Comparison of ENCODE assay signal across 8 mouse cellular contexts in the genomic region with DNA sequence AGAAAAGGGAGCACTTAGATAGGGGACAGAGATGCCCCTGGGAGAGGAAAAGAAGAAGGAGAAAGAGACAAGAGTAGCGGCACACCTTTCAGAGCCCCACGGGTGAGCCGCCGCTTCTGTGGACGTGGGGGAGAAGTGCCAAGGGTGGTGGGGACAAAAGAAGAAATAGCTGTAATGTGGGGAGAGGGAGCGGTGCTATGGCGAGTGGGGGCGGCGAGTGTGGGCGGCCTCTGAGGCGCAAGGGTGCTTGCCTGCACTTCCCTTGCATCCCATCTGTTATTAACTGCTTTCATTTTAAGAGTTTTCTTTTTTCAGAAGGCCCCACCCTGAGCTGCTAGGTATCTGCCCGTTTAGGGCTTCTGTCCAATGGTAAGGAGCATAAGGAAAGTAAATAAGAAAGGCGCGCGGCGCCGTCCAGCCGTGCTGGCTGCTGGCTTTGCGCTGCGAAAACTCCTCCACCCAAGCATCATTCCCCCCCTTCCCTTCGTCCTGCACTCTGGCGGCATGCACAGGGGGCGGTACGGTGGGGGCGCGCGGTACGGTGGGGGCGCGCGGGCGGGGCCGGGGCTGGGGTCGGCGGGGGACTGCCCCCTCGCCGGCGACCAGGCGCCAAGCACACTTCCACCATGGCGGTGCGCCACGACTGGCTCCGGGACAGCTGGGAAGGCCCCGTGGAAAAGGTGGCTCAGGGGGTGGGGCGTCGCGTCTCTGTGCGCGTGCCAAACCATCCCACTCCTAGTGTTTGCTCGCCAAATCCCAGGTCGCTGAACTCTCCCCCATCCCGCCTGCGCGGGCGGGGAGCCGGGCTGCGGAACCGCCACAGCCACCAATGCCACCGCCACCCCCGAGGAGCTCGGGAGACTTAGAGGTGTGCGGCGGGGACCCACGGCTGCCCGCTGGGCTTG. TPM values are rescaled to one million over a fixed set of nuclear protein-coding genes. Genes with fewer than 3 reads are reported as not detected.
DNase-seq lines count a peak whose midpoint lies in the region; ATAC-seq lines count a peak whose summit lies in the region.

No protein-coding gene starts in this region.

- no peak overlapping the region for H3K4me2 ChIP-seq in lung, embryonic 16.5 days (ENCODE audit: low read depth, low read length)
- H3K4me2 ChIP-seq in midbrain, embryonic 16.5 days (ENCODE audit: low read length), result peak overlapping the region; percentile 26; the same call in 1 of the 2 replicates

- no peak overlapping the region for H3K27ac ChIP-seq in lung, embryonic 16.5 days (ENCODE audit: low read length)
- H3K27ac ChIP-seq in midbrain, embryonic 16.5 days (ENCODE audit: low read length), result no peak overlapping the region

- peak; percentile 42 for DNase-seq in adrenal gland, postnatal 10 days
- no peak for DNase-seq in adrenal gland, adult 8-10 months
- no peak for DNase-seq in lung, postnatal 25 days (ENCODE audit: low spot score)
- DNase-seq in embryo, embryonic 9.5 days (ENCODE audit: extremely low spot score), result peak; percentile 59
- peak; percentile 8 for DNase-seq in hindlimb bud, embryonic 11.5 days (ENCODE audit: extremely low spot score, low read depth, low spot score)

- H3K9me3 ChIP-seq in lung, embryonic 16.5 days (ENCODE audit: control insufficient read depth, low read length), result peaks cover 8% of the 10 kb centered on the region
- peaks cover 8% of the 10 kb centered on the region for H3K9me3 ChIP-seq in midbrain, embryonic 16.5 days (replicated peaks; ENCODE audit: control insufficient read depth, low read length, poor library complexity, severe bottlenecking)

- no peaks in the 10 kb centered on the region for H3K4me1 ChIP-seq in lung, embryonic 16.5 days (replicated peaks; ENCODE audit: control insufficient read depth, insufficient read depth, low read length)
- no peaks in the 10 kb centered on the region for H3K4me1 ChIP-seq in midbrain, embryonic 16.5 days (ENCODE audit: control insufficient read depth, insufficient read depth, low read length)

- H3K36me3 ChIP-seq in lung, embryonic 16.5 days (ENCODE audit: control insufficient read depth, insufficient read depth, low read length), result no peaks in the 10 kb centered on the region
- H3K36me3 ChIP-seq in midbrain, embryonic 16.5 days (ENCODE audit: control insufficient read depth, insufficient read depth, low read length), result no peaks in the 10 kb centered on the region

- peak overlapping the region; percentile 27 for H3K4me3 ChIP-seq in lung, embryonic 16.5 days (ENCODE audit: low read length)
- peak overlapping the region; percentile 29 for H3K4me3 ChIP-seq in midbrain, embryonic 16.5 days (ENCODE audit: low read depth, low read length)

- no peak overlapping the region for H3K9ac ChIP-seq in lung, embryonic 16.5 days (ENCODE audit: low read length)
- 0 out of 2 replicates have a peak overlapping the region, but pooled peaks have one; percentile 26 for H3K9ac ChIP-seq in midbrain, embryonic 16.5 days (ENCODE audit: low read depth, low read length)

- ATAC-seq in lung, embryonic 16.5 days (ENCODE audit: low read depth), result peak; percentile 61
- ATAC-seq in midbrain, embryonic 16.5 days, result peak; percentile 84
- ATAC-seq in megakaryocyte-erythroid progenitor cell, adult 5-6 weeks (replicated peaks; ENCODE audit: low FRiP score, low TSS enrichment, poor library complexity, severe bottlenecking), result no peak

- H3K27me3 ChIP-seq in lung, embryonic 16.5 days (ENCODE audit: control insufficient read depth, insufficient read depth, low read depth, low read length), result no peaks in the 10 kb centered on the region
- H3K27me3 ChIP-seq in midbrain, embryonic 16.5 days (ENCODE audit: control insufficient read depth, insufficient read depth, low read depth, low read length), result no peaks in the 10 kb centered on the region

- WGBS in lung, embryonic 16.5 days, result 46% methylated on average over 61 of the region's 65 CpGs
- WGBS in midbrain, embryonic 16.5 days, result 61% methylated on average over 65 of the region's 65 CpGs

RNA-seq across cellular contexts. Expression of gene Aasdhppt, which starts 49.2 kb away (rescaled TPM):
- total RNA-seq in adrenal gland, postnatal 10 days (2021), result 10 to 100 TPM; 20.6 to 23.4 TPM
- total RNA-seq in adrenal gland, adult 8-10 months (2022), result 10 to 100 TPM; 22.4 to 28.0 (median 25.2) TPM
- 26.2 and 32.9 TPM in 2 replicates for polyA plus RNA-seq in lung, embryonic 16.5 days (2015; fragmentation: Nextera tagmentation; extraction: Ambion mirVana)
- polyA plus RNA-seq in midbrain, embryonic 16.5 days (2015; fragmentation: Nextera tagmentation; extraction: Ambion mirVana), result 33.7 and 33.8 TPM in 2 replicates
- total RNA-seq in megakaryocyte-erythroid progenitor cell, adult 5-6 weeks (2014; fragmentation: Nextera tagmentation), result 39.4 and 39.9 TPM in 2 replicates
- total RNA-seq in megakaryocyte-erythroid progenitor cell, adult 5-6 weeks (2017), result 38.5 and 40.7 TPM in 2 replicates

RNA-seq across cellular contexts. Expression of gene Kbtbd3, which starts 49.5 kb away (rescaled TPM):
- total RNA-seq in adrenal gland, postnatal 10 days (2021), result 1 to 10 TPM; 2.3 to 4.5 TPM
- 1 to 10 TPM; 3.4 to 4.4 (median 3.8) TPM for total RNA-seq in adrenal gland, adult 8-10 months (2022)
- 7.4 and 7.5 TPM in 2 replicates for polyA plus RNA-seq in lung, embryonic 16.5 days (2015; fragmentation: Nextera tagmentation; extraction: Ambion mirVana)
- polyA plus RNA-seq in midbrain, embryonic 16.5 days (2015; fragmentation: Nextera tagmentation; extraction: Ambion mirVana), result 12.1 and 13.8 TPM in 2 replicates
- total RNA-seq in megakaryocyte-erythroid progenitor cell, adult 5-6 weeks (2014; fragmentation: Nextera tagmentation), result 2.5 and 5.0 TPM in 2 replicates
- total RNA-seq in megakaryocyte-erythroid progenitor cell, adult 5-6 weeks (2017), result 1.6 and 4.8 TPM in 2 replicates

Comparison
In these comparisons a context has a peak if more than half of its experiments do, and no peak if none do; other contexts are left out.
1. DNase-seq: peak in adrenal gland, postnatal 10 days (single experiment), embryo, embryonic 9.5 days (single experiment) and hindlimb bud, embryonic 11.5 days (single experiment); none in adrenal gland, adult 8-10 months (single experiment) and lung, postnatal 25 days (single experiment).